Mouse (Mus musculus): Measurements from ENCODE around the gene Pnpla1.
A peak's percentile ranks its signal among the peaks of the same experiment; 100 is the strongest.

Pnpla1 gene

DNA sequence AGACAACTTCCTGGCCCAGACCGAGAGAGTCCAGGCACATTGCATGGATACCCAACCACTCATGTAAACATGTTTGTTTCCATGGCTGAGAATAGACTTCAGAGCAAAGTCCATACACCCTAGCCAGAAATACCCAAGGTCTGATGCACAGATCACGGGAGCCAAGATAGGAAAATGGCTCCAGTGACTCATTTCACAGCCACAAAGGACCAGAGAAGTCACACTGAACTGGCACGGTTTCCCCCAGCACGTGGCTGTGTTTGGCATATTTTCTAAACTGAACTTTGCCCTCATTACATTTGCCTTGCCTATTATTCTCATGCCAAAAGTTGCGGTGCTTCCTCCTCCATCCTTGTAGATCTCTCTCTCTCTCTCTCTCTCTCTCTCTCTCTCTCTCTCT, 55.0 kb downstream of the Pnpla1 start:
- no peaks in the 10 kb centered on the region for H3K36me3 ChIP-seq (ENCODE audit: control insufficient read depth, insufficient read depth, low read length, poor library complexity, severe bottlenecking)
- no peaks in the 10 kb centered on the region for H3K27me3 ChIP-seq (ENCODE audit: control insufficient read depth, insufficient read depth, low read length, poor library complexity, severe bottlenecking)
- DNase-seq (ENCODE audit: low read depth, low spot score): no peak

DNA sequence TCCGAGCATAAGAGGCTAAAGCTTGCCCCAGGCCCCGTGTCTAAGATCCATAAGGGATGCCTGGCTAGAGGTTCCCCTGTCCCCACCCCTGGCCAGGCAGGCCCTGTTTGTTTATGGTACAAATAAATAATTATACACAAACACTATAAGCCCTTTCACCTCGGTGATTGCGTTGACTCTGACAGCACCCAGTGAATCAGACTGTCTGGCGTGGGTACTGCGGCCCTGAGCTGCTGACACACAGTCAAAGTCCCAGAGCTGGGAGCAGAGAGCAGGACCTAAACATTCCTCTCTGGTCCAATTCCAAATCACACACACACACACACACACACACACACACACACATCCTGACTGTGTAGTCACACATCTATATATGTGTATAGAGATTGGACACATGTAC, 55.7 kb downstream of the Pnpla1 start:
- Histone ChIP-seq H3K27me3 (ENCODE audit: control insufficient read depth, insufficient read depth, low read length, poor library complexity, severe bottlenecking) (no peaks in the 10 kb centered on the region), H3K36me3 (ENCODE audit: control insufficient read depth, insufficient read depth, low read length, poor library complexity, severe bottlenecking) (no peaks in the 10 kb centered on the region)
- DNase-seq (ENCODE audit: low read depth, low spot score): no peak

DNA sequence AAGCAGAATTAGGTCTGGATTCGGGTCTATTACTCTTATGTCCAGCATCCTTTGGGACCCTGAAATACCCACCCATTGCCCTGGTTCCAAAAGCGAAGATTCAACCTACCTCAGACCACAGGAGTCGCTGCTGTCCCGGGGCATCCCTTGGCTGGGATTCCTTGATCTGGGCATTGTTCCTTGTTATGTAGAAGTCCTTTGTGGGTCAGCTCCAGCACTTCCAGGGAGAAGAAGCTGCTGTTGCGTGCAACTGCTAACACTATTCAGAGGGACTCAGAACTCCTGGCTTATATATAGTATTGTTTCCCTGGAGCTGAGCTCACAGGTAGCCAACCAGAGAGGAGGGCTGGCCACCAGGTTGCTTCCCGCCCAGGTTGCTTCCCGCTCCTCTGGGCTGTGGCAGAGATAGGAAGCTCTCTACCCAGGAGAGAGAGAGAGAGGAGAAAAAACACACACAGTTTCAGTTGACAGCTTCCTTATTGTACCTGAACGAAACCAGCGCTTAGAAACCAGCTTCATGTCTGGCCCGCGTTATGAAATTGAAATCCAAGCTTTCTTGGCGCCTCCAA, 56.9 kb downstream of the Pnpla1 start, which contains the start of gene 4930539E08Rik:
4930539E08Rik (minus strand) TSS at position 265 of the 569 bp plus-strand sequence.
- Histone ChIP-seq H3K27me3 (ENCODE audit: control insufficient read depth, insufficient read depth, low read length, poor library complexity, severe bottlenecking) (no peaks in the 10 kb centered on the region), H3K36me3 (ENCODE audit: control insufficient read depth, insufficient read depth, low read length, poor library complexity, severe bottlenecking) (no peaks in the 10 kb centered on the region)
- DNase-seq (ENCODE audit: low read depth, low spot score): no peak

GRCm38 (mm10) chr17:28916520-28916919, 58.3 kb downstream of the Pnpla1 start:
- H3K36me3 ChIP-seq (ENCODE audit: control insufficient read depth, insufficient read depth, low read length, poor library complexity, severe bottlenecking): no peaks in the 10 kb centered on the region
- H3K27me3 ChIP-seq (ENCODE audit: control insufficient read depth, insufficient read depth, low read length, poor library complexity, severe bottlenecking): no peaks in the 10 kb centered on the region
- no peak for DNase-seq (ENCODE audit: low read depth, low spot score)

GRCm38 (mm10) chr17:28921086-28921485, 62.9 kb downstream of the Pnpla1 start:
- no peaks in the 10 kb centered on the region for H3K36me3 ChIP-seq (ENCODE audit: control insufficient read depth, insufficient read depth, low read length, poor library complexity, severe bottlenecking)
- H3K27me3 ChIP-seq (ENCODE audit: control insufficient read depth, insufficient read depth, low read length, poor library complexity, severe bottlenecking): no peaks in the 10 kb centered on the region
- DNase-seq (ENCODE audit: low read depth, low spot score): no peak

DNA sequence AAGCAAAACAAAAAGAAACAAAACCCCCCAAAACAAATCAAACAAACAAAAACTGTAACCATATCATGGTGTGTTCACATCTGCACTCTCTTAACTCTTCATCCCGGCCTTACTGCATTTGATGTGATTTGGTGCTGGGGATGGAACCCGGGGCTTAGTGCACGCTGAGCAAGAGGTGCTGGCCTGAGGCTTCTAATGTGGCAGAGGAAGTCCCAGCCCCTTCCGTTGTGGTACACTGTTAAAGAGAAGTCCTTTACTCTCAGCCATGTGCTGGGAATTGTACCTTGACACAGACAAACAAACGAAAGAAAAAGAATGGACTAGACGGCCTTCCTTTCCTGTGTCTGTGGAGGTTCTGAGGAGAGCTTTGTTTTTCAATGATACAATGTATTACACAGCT, 63.9 kb downstream of the Pnpla1 start:
- no peaks in the 10 kb centered on the region for H3K36me3 ChIP-seq (ENCODE audit: control insufficient read depth, insufficient read depth, low read length, poor library complexity, severe bottlenecking)
- DNase-seq (ENCODE audit: low read depth, low spot score): peak; percentile 37
- H3K27me3 ChIP-seq (ENCODE audit: control insufficient read depth, insufficient read depth, low read length, poor library complexity, severe bottlenecking): no peaks in the 10 kb centered on the region

DNA sequence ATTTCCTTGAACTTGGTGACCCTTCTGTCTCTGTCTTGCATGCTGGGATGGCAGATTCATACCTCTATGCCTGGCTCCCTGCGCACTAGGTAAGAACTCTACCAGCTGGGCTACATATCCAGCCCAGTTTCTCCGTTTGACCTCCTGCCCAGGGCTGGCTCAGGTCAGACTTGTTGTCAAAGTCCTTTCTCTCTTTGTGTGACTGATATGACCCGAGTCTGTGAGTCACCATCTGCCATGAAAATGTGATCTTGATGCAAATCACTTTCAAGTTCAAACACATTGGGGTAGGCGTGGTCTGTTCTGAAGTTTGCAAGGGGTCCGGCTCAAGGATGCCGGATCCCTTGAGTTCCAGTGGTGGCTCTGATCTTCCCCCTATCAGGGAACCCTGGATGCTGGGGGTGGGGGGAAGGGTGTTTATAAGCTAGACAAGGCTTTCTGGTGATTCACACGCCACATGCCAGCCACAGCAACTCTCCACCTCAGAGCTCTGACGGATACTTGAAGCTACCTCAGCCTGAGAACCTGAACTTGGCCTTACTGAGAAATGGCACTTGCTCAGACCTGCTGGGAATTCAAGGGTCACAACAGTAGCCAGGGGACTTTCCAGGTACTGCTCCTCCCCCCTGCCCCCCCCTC, 66.9 kb downstream of the Pnpla1 start:
- Histone ChIP-seq H3K36me3 (ENCODE audit: control insufficient read depth, insufficient read depth, low read length, poor library complexity, severe bottlenecking) (no peaks in the 10 kb centered on the region), H3K27me3 (ENCODE audit: control insufficient read depth, insufficient read depth, low read length, poor library complexity, severe bottlenecking) (no peaks in the 10 kb centered on the region)
- no peak for DNase-seq (ENCODE audit: low read depth, low spot score)

GRCm38 (mm10) chr17:28926380-28926779, 68.2 kb downstream of the Pnpla1 start:
- no peaks in the 10 kb centered on the region for H3K36me3 ChIP-seq (ENCODE audit: control insufficient read depth, insufficient read depth, low read length, poor library complexity, severe bottlenecking)
- H3K27me3 ChIP-seq (ENCODE audit: control insufficient read depth, insufficient read depth, low read length, poor library complexity, severe bottlenecking): no peaks in the 10 kb centered on the region
- peak; percentile 83 for DNase-seq (ENCODE audit: low read depth, low spot score)

- Histone ChIP-seq H3K27me3 (ENCODE audit: control insufficient read depth, insufficient read depth, low read length, poor library complexity, severe bottlenecking) (no peaks in the 10 kb centered on the region), H3K36me3 (ENCODE audit: control insufficient read depth, insufficient read depth, low read length, poor library complexity, severe bottlenecking) (no peaks in the 10 kb centered on the region)
- DNase-seq (ENCODE audit: low read depth, low spot score): peak; percentile 73
Measured at GRCm38 (mm10) chr17:28926866-28927635, 68.8 kb downstream of the Pnpla1 start.

- H3K36me3 ChIP-seq (ENCODE audit: control insufficient read depth, insufficient read depth, low read length, poor library complexity, severe bottlenecking): no peaks in the 10 kb centered on the region
- DNase-seq (ENCODE audit: low read depth, low spot score): no peak
- H3K27me3 ChIP-seq (ENCODE audit: control insufficient read depth, insufficient read depth, low read length, poor library complexity, severe bottlenecking): no peaks in the 10 kb centered on the region
Measured at GRCm38 (mm10) chr17:28928004-28928403, 69.8 kb downstream of the Pnpla1 start.

GRCm38 (mm10) chr17:28929369-28929768, 71.2 kb downstream of the Pnpla1 start:
- Histone ChIP-seq H3K27me3 (ENCODE audit: control insufficient read depth, insufficient read depth, low read length, poor library complexity, severe bottlenecking) (no peaks in the 10 kb centered on the region), H3K36me3 (ENCODE audit: control insufficient read depth, insufficient read depth, low read length, poor library complexity, severe bottlenecking) (no peaks in the 10 kb centered on the region)
- no peak for DNase-seq (ENCODE audit: low read depth, low spot score)

DNA sequence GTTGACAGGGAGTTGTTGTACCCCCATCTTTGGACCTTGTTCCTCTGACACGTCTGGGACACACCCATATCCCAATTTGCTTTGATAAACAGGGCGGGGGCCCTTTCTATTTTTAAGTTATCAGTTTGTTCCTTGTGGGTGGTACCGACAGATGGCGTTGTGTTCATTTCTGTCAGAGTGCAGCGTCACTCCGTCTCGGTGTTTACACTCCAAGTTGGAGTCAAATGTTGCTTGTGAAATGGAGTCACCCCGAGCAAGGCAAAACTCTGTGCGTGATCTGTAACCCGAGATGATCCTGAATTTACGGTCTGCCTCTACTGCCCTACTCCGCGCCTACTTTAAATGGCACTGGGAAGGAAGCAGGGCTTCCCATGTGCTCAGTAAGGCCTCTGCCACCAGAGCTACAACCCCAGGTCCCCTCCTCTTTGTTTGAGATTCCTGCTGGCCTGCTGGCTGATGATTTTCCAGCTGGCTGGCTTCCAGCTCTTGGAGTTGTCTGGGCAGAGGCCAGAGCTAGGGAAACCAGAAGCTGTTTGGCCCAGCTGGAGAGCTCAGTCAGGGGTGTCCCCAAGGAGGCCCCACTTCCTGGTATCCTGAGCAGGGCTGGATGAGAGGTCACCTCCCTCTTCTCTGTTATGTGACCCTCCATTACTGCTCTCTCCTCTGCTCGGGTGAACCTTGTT, 72.3 kb downstream of the Pnpla1 start:
- no peaks in the 10 kb centered on the region for H3K36me3 ChIP-seq (ENCODE audit: control insufficient read depth, insufficient read depth, low read length, poor library complexity, severe bottlenecking)
- peak; percentile 31 for DNase-seq (ENCODE audit: low read depth, low spot score)
- H3K27me3 ChIP-seq (ENCODE audit: control insufficient read depth, insufficient read depth, low read length, poor library complexity, severe bottlenecking): no peaks in the 10 kb centered on the region

DNA sequence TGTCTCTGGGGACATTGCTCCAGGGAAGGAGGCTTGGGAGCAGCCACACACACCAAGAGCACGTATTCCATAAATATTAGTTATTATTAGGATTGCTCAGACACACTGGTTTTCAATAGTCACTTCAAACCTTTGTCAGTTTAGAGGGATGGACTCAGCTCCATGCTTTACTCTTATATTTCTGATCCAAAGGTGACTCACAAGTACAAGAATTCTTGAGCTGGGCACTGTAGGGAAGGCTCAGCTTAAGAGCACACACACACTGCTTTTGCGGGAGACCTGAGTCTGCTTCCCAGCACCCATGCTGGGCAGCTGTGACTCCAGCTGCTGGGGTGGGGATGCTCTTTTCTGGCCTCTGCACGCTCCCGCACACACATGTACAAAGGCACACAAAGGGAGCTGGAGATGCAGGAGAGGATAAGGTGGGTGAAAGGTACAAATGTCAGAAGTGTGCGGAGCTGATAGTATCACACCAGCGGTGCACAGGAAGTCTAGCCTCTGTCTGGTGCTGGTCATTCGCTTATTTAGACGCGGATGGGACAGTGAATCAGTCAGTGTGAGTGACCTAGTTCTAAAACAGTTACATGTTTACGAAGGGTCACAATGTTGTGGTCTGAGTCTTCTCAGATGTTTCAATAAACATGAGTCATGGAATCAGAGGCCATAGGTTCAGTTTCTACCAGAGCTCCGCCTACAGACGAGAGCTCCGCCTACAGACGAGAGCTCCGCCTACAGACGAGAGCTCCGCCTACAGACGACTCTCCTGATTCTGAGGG, 73.4 kb downstream of the Pnpla1 start:
- DNase-seq (ENCODE audit: low read depth, low spot score): no peak
- H3K27me3 ChIP-seq (ENCODE audit: control insufficient read depth, insufficient read depth, low read length, poor library complexity, severe bottlenecking): no peaks in the 10 kb centered on the region
- no peaks in the 10 kb centered on the region for H3K36me3 ChIP-seq (ENCODE audit: control insufficient read depth, insufficient read depth, low read length, poor library complexity, severe bottlenecking)

DNA sequence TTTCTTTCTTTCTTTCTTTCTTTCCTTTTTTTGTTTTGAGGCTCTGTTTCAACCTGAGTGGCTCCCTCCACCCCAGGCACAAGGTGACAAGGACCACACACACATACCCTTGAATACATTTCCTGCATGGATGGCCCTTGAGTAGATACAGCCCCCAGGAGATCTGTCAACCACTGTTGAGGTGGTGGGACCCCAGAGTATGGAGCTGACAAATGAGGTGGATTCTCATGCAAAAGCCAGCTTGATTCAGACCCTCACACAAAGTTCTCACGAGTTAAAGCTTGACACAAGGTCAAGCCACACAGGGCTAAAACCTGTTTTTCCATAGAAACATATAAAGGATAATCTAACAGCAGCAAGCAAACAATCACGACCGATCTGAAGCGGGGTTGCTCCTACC, 74.1 kb downstream of the Pnpla1 start:
- no peaks in the 10 kb centered on the region for H3K36me3 ChIP-seq (ENCODE audit: control insufficient read depth, insufficient read depth, low read length, poor library complexity, severe bottlenecking)
- DNase-seq (ENCODE audit: low read depth, low spot score): no peak

More for the DNA sequence above, 74.1 kb downstream of the Pnpla1 start:
- H3K27me3 ChIP-seq (ENCODE audit: control insufficient read depth, insufficient read depth, low read length, poor library complexity, severe bottlenecking): no peaks in the 10 kb centered on the region
